Mouse (Mus musculus) bone marrow, adult 2 months (tissue): ENCODE measurements around the gene Hoxd3. TPM values are rescaled to one million over a fixed set of nuclear protein-coding genes. Genes with fewer than 3 reads are reported as not detected.

ENCODE experiments used
- H3K27ac ChIP-seq: fragments of 200-500 bp; 2 replicates; pipeline ENCODE4 v1.5.1; 2012; ENCODE audit warnings: low read depth, mild to moderate bottlenecking, control low read depth, inconsistent platforms, low read length; ENCODE audit not compliant: control insufficient read depth, poor library complexity, insufficient read depth
- H3K4me1 ChIP-seq: fragments of 200-500 bp; 2 replicates; pipeline ENCODE4 v1.6.1; 2011; ENCODE audit warnings: low read length; ENCODE audit not compliant: control insufficient read depth, insufficient read depth
- H3K4me3 ChIP-seq: fragments of 200-500 bp; replicated peaks from 2 replicates; pipeline ENCODE3; 2011; ENCODE audit warnings: mild to moderate bottlenecking, low read depth, low read length, control low read depth; ENCODE audit not compliant: control insufficient read depth
- CTCF ChIP-seq: fragments of 200-500 bp; IDR thresholded peaks from 2 replicates; pipeline ENCODE4 v1.5.1; 2011; ENCODE audit warnings: low read length, control low read depth; ENCODE audit not compliant: control insufficient read depth, insufficient read depth
- POLR2A ChIP-seq: fragments of 200-500 bp; IDR thresholded peaks from 2 replicates; pipeline ENCODE4 v1.6.1; 2011; ENCODE audit warnings: low read depth, mild to moderate bottlenecking, control low read depth, low read length, borderline replicate concordance; ENCODE audit not compliant: control insufficient read depth
- WGBS: fragments of 180-500 bp; shearing (Covaris S2); methylation state at CpG from one replicate; pipeline ENCODE4 v1.1.7; 2018; 5-methylcytosine and 5-hydroxymethylcytosine counted together
- polyA plus RNA-seq: library from polyadenylated mRNA; stranded (reverse); fragments of >200 nt; gene quantifications from 2 replicates; pipeline ENCODE4 v1.2.4, GENCODE M21; 2011; ENCODE audit warnings: low replicate concordance; ENCODE audit not compliant: missing spikeins, insufficient read depth, insufficient read length

The Hoxd3 gene
- polyA plus RNA-seq, 1 experiment: not detected

DNA sequence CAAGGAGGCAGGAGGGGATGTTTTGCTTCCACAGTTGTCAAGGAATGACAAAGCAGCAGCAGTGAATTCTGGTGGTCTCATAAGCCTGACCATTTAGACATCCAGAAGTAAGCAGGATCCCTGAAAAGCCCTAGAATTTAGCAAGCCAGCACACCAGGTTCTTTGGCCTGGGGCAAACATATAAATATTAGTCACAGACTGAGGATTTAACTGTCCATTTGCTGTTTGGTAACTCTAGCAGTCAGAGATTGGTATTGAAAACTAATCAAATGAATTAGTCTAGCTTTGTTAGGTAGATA lies 30.2 kb downstream of the Hoxd3 start:
- Histone ChIP-seq H3K4me3 (no peak overlapping the region), H3K27ac (no peak overlapping the region), H3K4me1 (no peaks in the 10 kb centered on the region)
- TF ChIP-seq POLR2A (no peak), CTCF (no peak)

DNA sequence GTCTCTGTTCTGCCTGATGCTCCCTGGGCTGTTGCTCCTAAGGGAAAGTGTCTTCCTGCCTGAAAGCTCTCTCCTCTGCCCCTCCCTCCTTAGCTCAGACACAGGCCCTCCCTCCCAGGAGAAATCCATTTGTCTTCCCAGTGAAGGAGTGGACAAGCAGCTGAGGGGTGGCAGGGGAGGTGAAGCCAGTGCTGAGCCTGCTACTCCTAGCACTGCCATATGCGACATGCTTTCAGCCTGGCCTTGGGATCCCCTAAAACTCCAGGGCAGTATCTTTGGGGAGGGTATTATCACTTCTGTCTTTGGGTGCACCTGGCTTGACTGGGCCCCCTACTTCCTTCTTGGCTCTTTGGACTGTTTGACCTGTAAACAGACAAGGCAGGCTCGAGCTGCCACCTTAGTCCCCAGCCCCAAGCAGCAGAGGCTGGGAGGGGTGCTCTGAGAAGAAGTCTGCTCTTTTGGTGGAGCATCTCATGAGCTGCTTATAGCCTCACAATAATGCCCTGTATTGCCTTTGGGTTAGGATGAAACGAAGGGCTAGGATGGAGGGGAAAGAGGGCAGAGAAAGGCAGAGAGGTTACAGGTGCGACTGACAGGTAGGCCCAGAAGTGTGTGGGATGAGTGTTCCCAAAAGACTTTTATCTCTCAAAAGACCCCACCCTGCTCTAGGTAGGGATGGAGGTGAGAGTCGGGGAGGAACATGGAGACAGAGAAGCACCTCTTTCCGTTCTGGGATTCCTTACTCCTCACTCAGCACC lies 34.0 kb downstream of the Hoxd3 start:
- no peaks in the 10 kb centered on the region for H3K4me1 ChIP-seq
- TF ChIP-seq CTCF (no peak), POLR2A (no peak)
- WGBS: 24% methylated on average over 6 of the region's 6 CpGs
- no peak overlapping the region for H3K4me3 ChIP-seq
- no peak overlapping the region for H3K27ac ChIP-seq

DNA sequence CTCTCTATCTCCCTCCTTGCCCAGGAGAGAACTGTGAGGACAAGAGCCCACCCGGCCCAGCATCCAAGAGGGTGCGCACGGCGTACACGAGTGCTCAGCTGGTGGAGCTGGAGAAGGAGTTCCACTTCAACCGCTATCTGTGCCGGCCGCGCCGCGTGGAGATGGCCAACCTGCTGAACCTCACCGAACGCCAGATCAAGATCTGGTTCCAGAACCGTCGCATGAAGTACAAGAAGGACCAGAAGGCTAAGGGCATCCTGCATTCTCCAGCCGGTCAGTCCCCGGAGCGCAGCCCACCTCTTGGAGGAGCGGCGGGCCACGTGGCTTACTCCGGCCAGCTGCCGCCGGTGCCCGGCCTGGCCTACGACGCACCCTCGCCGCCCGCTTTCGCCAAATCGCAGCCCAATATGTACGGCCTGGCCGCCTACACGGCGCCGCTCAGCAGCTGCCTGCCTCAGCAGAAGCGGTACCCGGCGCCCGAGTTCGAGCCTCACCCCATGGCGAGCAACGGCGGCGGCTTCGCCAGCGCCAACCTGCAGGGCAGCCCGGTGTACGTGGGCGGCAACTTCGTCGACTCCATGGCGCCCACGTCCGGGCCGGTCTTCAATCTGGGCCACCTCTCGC lies 34.7 kb downstream of the Hoxd3 start:
- 7% methylated on average over 58 of the region's 58 CpGs for WGBS
- Histone ChIP-seq H3K27ac (no peak overlapping the region), H3K4me3 (no peak overlapping the region), H3K4me1 (no peaks in the 10 kb centered on the region)
- TF ChIP-seq CTCF: no peak
- TF ChIP-seq POLR2A: no peak

DNA sequence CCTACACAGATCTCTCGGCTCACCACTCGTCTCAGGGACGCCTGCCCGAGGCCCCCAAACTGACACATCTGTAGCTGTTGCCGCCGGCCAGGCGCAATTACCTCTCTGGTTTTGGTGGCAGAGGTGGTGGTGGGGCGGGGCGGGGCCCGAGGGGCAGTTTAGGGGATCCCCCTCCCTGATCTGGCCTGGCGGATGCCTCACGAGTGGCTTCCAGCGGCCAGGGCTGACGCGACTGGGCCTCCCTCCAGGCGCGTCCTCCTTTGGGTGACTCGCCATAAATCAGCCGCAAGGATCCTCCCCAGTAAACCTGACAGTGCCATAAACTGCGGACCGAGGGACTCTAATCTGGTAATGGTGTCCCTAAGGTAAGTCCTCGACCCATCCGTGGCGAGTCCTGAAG lies 35.3 kb downstream of the Hoxd3 start:
- no peak overlapping the region for H3K27ac ChIP-seq
- no peaks in the 10 kb centered on the region for H3K4me1 ChIP-seq
- H3K4me3 ChIP-seq: no peak overlapping the region
- 10% methylated on average over 24 of the region's 24 CpGs for WGBS
- TF ChIP-seq CTCF: no peak
- TF ChIP-seq POLR2A: no peak

DNA sequence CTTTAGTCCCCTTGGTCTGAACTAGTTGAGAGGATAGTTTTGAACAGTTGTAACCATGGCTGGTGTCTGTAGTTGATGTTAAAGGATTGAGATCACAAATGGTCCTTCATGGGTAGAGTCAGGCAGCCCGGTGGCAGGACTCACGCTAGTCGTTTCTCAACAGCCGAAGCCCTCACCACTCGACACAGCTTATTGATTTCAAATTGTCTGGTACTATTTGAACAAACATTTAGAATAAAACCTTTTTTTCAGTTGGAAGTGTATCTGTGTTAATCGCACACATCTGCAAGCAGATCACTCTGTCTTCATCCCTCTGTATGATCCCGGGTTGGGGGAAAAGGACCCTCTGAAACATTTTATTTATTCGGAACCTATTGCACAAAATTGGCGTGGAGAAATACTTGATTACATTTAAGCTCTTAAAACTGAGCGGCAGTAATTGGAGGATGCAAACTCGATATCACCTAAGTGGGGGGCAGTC lies 36.0 kb downstream of the Hoxd3 start:
- TF ChIP-seq CTCF (no peak), POLR2A (no peak)
- WGBS: 35% methylated on average over 11 of the region's 11 CpGs
- Histone ChIP-seq H3K27ac (no peak overlapping the region), H3K4me3 (no peak overlapping the region), H3K4me1 (no peaks in the 10 kb centered on the region)

DNA sequence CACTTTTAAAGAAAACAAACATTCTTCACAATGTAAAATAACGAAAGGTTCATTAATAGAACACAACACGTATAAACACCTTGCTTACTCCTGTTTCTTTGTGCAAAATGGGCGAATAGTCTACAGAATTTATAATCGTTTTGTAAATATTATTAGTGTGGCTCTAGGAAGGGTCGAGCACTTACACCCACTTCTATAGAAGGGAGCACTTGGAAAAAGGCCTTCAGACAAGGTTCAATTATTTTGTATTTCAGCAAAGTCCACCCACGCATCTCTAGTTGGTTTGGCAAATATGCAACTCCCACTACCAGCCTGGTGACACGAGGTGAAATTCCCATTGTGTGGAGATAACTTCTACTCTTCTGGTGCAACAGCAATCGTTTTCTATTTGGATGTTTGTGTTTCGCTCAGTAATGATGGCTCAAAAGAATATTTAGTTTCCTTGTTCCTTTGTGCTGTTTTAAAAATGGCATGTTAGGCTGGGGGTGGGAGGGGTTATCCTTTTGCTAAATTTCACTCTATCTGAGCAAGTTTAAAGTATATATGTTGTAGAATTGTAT lies 36.8 kb downstream of the Hoxd3 start:
- H3K27ac ChIP-seq: no peak overlapping the region
- TF ChIP-seq POLR2A (no peak), CTCF (no peak)
- H3K4me1 ChIP-seq: no peaks in the 10 kb centered on the region
- 25% methylated on average over 9 of the region's 9 CpGs for WGBS
- no peak overlapping the region for H3K4me3 ChIP-seq

DNA sequence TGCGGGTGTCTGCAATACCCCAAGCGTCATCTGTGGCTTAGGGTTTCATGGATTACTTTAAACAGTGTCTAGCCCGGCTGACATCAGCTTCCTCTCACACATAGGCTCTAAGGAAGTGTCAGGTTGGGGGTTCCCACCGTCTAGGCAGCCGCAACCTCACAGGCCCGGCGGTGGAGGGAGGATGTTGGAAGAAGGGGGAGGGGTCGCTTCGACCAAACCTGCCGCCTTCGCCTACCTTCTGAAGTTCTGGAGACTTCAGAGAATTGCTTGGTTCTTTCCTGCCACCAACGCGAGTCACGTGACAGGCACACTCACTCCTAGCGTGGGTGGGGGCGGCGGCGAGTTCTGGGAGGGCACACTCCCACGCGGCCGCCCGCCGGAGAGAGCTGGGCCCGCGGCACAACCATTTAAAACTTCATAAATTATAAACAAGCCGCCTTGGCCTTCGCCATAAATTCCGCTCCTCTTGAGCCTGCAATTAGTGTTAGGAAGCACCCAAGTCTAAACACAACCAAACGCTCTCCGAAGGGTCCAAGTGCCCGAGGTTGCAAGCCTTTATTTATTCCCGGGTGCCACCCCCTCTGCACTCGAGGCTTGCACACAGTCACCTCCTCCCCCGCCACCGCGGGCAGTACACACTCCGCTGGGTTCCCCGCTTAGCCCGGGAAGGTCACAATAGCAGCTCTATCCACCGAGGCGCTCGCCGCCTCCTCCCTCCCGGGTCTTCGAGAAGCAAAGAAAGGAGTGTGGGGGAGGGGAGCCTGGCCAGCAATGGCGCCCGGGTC lies 37.8 kb downstream of the Hoxd3 start:
- TF ChIP-seq POLR2A (no peak), CTCF (no peak)
- Histone ChIP-seq H3K27ac (no peak overlapping the region), H3K4me3 (no peak overlapping the region), H3K4me1 (no peaks in the 10 kb centered on the region)
- WGBS: 3% methylated on average over 47 of the region's 47 CpGs

DNA sequence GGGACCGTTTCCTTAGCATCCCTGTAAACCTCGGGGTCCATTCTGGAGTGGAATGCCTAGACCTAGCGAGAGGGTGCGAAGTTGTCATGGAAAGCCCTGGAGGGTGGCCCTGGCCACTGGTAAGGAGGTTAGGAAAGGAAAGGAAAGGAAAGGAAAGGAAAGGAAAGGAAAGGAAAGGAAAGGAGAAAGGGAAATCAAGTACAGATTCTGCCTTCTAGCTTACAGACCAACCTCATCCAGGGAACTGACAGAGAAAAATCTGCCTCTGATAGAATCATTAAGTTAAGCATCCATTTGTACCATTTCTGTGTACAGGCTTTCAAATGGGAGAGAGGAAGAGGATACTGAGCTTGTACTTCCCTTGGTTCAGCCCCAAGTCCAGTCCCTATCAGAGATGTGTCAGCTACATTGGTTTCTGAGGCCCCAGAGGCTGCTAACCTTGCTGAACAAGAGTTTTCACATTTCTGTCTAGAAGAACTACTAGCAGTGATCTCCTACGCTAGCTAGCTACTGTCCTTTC lies 39.1 kb downstream of the Hoxd3 start:
- H3K4me3 ChIP-seq: no peak overlapping the region
- H3K27ac ChIP-seq: no peak overlapping the region
- 53% methylated on average over 5 of the region's 5 CpGs for WGBS
- H3K4me1 ChIP-seq: no peaks in the 10 kb centered on the region
- TF ChIP-seq CTCF (no peak), POLR2A (no peak)
